Mouse (Mus musculus) megakaryocyte, embryonic 14.5 days (primary cell): ENCODE measurements around the gene Gm11146.

ENCODE experiments used
- FLI1 ChIP-seq: IDR thresholded peaks from 2 replicates; pipeline ENCODE4 v1.6.1; 2012; ENCODE audit warnings: low read length, inconsistent platforms, mixed read lengths
- GATA1 ChIP-seq: IDR thresholded peaks from 3 replicates; pipeline ENCODE4 v1.6.1; 2012; ENCODE audit warnings: mixed read lengths, low read length, inconsistent platforms, borderline replicate concordance

DNA sequence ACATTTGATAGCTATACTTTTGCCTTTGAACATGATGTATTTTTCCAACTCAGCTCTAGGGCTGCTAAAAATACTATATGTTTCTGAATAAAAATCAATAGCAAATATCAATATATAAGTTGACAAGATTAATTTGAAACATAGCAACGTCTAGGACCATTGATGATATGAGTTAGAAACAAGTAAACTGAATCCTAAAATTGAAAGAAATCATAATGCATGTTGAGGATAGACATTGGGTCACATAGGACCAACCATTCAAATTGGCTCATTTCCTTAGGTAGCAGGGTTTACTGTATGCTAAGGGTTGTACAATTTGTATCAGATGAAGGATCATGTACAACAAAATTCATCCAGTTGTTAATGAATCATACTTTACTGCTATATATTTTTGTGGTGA, at the start of gene Gm11146:
- TF ChIP-seq GATA1 (no peak), FLI1 (no peak)
